24 mouse cellular contexts compared by ENCODE assay signal in the genomic region with DNA sequence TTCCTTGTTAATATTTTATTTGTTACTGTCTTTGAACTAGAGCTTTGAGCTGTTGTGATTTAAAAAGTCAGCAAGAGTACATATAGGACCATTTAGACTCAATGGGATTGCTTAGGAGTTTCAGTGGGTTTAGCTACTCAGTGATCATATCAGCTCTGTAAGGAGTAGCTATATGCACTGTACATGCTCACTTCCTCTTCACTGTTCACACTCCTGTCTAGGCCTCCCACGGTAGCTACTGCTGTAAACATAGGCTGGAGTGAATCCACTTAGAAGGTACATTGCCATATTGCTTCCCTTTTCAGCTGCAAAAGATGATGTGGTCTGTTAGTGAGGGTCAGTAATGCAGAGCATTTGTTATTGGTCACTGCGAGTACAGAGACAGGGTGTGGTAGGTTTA.
DNase-seq lines count a peak whose midpoint lies in the region; ATAC-seq and TF ChIP-seq lines count a peak whose summit lies in the region.
"Had no signal": no experiment of that assay in that cellular context is flagged by ENCODE, and none has a peak within 500 bp of the region (broad histone marks: within the 10 kb centered on the region; RNA-seq: fewer than 3 reads in every experiment).

No protein-coding gene starts in this region.

- no peaks in the 10 kb centered on the region for H3K9me3 ChIP-seq in midbrain, embryonic 11.5 days (ENCODE audit: control insufficient read depth, low read length)
- H3K9me3 ChIP-seq in midbrain, postnatal 0 days (ENCODE audit: low read length) = no peaks in the 10 kb centered on the region
- H3K9me3 ChIP-seq: embryonic facial prominence, embryonic 15.5 days; forebrain, embryonic 12.5 days; heart, embryonic 10.5 days had no signal

- no peaks in the 10 kb centered on the region for H3K36me3 ChIP-seq in midbrain, embryonic 11.5 days (ENCODE audit: control insufficient read depth, insufficient read depth, low read length)
- no peaks in the 10 kb centered on the region for H3K36me3 ChIP-seq in midbrain, postnatal 0 days (ENCODE audit: insufficient read depth, low read length)
- H3K36me3 ChIP-seq in thymus, adult 2 months (ENCODE audit: control insufficient read depth, insufficient read depth, low read length) = no peaks in the 10 kb centered on the region
- H3K36me3 ChIP-seq: embryonic facial prominence, embryonic 15.5 days; forebrain, embryonic 12.5 days; heart, embryonic 10.5 days; hindbrain, embryonic 12.5 days had no signal

- no peak overlapping the region for H3K4me3 ChIP-seq in midbrain, embryonic 11.5 days (ENCODE audit: low read depth, low read length)
- no peak overlapping the region for H3K4me3 ChIP-seq in midbrain, postnatal 0 days (ENCODE audit: low read depth, low read length)
- no peak overlapping the region for H3K4me3 ChIP-seq in thymus, adult 2 months (ENCODE audit: control insufficient read depth, insufficient read depth, low read length)
- H3K4me3 ChIP-seq: embryonic facial prominence, embryonic 15.5 days; erythroblast, embryonic 14.5 days; forebrain, embryonic 12.5 days; gastrocnemius, adult 2 months; heart, embryonic 10.5 days; hindbrain, embryonic 12.5 days had no signal

- TF ChIP-seq POLR2A in thymus, adult 2 months (IDR thresholded peaks at IDR 0.05; ENCODE audit: control insufficient read depth, extremely low read depth, insufficient read depth, low read length, poor library complexity) = no peak

- H3K4me2 ChIP-seq in midbrain, embryonic 11.5 days = no peak overlapping the region
- H3K4me2 ChIP-seq in midbrain, postnatal 0 days (ENCODE audit: low read depth, low read length, poor library complexity, severe bottlenecking) = no peak overlapping the region
- H3K4me2 ChIP-seq: embryonic facial prominence, embryonic 15.5 days; forebrain, embryonic 12.5 days; hindbrain, embryonic 12.5 days had no signal

- WGBS in midbrain, embryonic 11.5 days = 89% methylated on average over 2 of the region's 2 CpGs
- 85% methylated on average over 2 of the region's 2 CpGs for WGBS in midbrain, postnatal 0 days
- 47% methylated on average over 2 of the region's 2 CpGs for WGBS in thymus, adult 2 months

- H3K4me1 ChIP-seq in midbrain, embryonic 11.5 days (ENCODE audit: control insufficient read depth, insufficient read depth, low read length) = peaks cover 2% of the 10 kb centered on the region; the same call in 1 of the 2 replicates
- H3K4me1 ChIP-seq in midbrain, postnatal 0 days (ENCODE audit: insufficient read depth, low read length) = no peaks in the 10 kb centered on the region
- H3K4me1 ChIP-seq in thymus, adult 2 months (replicated peaks; ENCODE audit: control insufficient read depth, insufficient read depth, low read length) = no peaks in the 10 kb centered on the region
- H3K4me1 ChIP-seq: embryonic facial prominence, embryonic 15.5 days; heart, embryonic 10.5 days; hindbrain, embryonic 12.5 days had no signal

- TF ChIP-seq CTCF in midbrain, postnatal 0 days (IDR thresholded peaks at IDR 0.05) = no peak
- TF ChIP-seq CTCF in thymus, adult 2 months (IDR thresholded peaks at IDR 0.05; ENCODE audit: borderline replicate concordance, control insufficient read depth, extremely low read depth, insufficient read depth, low read length, poor library complexity) = no peak

- H3K27ac ChIP-seq in midbrain, embryonic 11.5 days (ENCODE audit: low read depth, low read length) = no peak overlapping the region
- no peak overlapping the region for H3K27ac ChIP-seq in midbrain, postnatal 0 days (ENCODE audit: low read depth, low read length)
- no peak overlapping the region for H3K27ac ChIP-seq in thymus, adult 2 months (ENCODE audit: control insufficient read depth, insufficient read depth, low read length)
- H3K27ac ChIP-seq: embryonic facial prominence, embryonic 15.5 days; forebrain, embryonic 12.5 days; gastrocnemius, adult 2 months; heart, embryonic 10.5 days; hindbrain, embryonic 12.5 days had no signal

- peak; percentile 57 for DNase-seq in midbrain, embryonic 11.5 days (ENCODE audit: low spot score, missing footprints)
- DNase-seq in midbrain, postnatal 0 days (ENCODE audit: low spot score) = no peak
- peak; percentile 20 for DNase-seq in thymus, postnatal 25 days
- DNase-seq in thymus, adult 2 months = no peak
- no peak for DNase-seq in c-Kit-positive CD71-positive TER-119-positive erythroid progenitor cells, embryonic 14.5 days (ENCODE audit: low spot score)
- no peak for DNase-seq in kidney, adult 18-20 months
- DNase-seq: adrenal gland, postnatal 10 days; cerebellum, adult 18-20 months; cerebellum, adult 9-11 months; cerebellum, postnatal 36 days; gastrocnemius, adult 2 months; gastrocnemius, postnatal 25 days; heart, adult 18-20 months; heart, postnatal 10 days; heart, postnatal 4 days had no signal

- H3K27me3 ChIP-seq in midbrain, embryonic 11.5 days (ENCODE audit: control insufficient read depth, insufficient read depth, low read length) = no peaks in the 10 kb centered on the region; the same call in 1 of the 2 replicates
- no peaks in the 10 kb centered on the region for H3K27me3 ChIP-seq in midbrain, postnatal 0 days (ENCODE audit: insufficient read depth, low read length)
- H3K27me3 ChIP-seq in thymus, adult 2 months (ENCODE audit: control insufficient read depth, insufficient read depth, low read length) = no peaks in the 10 kb centered on the region
- H3K27me3 ChIP-seq: embryonic facial prominence, embryonic 15.5 days; forebrain, embryonic 12.5 days; hindbrain, embryonic 12.5 days had no signal

- no peak for ATAC-seq in midbrain, embryonic 11.5 days (ENCODE audit: low FRiP score)
- no peak for ATAC-seq in midbrain, postnatal 0 days (ENCODE audit: low FRiP score)
- peak; percentile 52; the same call in 1 of the 2 replicates for ATAC-seq in common myeloid progenitor, adult 5-6 weeks (replicated peaks; ENCODE audit: low read depth, poor library complexity, severe bottlenecking)
- ATAC-seq: forebrain, embryonic 16.5 days; hindbrain, embryonic 16.5 days; inflammation-experienced regulatory T-cells, adult 6 months had no signal

- no peak overlapping the region for H3K9ac ChIP-seq in midbrain, embryonic 11.5 days (ENCODE audit: low read length)
- H3K9ac ChIP-seq in midbrain, postnatal 0 days (replicated peaks; ENCODE audit: low read length, poor library complexity, severe bottlenecking) = no peak overlapping the region
- H3K9ac ChIP-seq: embryonic facial prominence, embryonic 15.5 days; forebrain, embryonic 12.5 days; hindbrain, embryonic 12.5 days had no signal

Comparison
In these comparisons a context has a peak if more than half of its experiments do, and no peak if none do; other contexts are left out.
1. DNase-seq: peak in midbrain, embryonic 11.5 days (single experiment) and thymus, postnatal 25 days (single experiment); none in midbrain, postnatal 0 days (single experiment), thymus, adult 2 months (single experiment), c-Kit-positive CD71-positive TER-119-positive erythroid progenitor cells, embryonic 14.5 days (single experiment) and kidney, adult 18-20 months (single experiment).